Mouse (Mus musculus): ENCODE data around the gene Phactr2.

Gene Phactr2

DNA sequence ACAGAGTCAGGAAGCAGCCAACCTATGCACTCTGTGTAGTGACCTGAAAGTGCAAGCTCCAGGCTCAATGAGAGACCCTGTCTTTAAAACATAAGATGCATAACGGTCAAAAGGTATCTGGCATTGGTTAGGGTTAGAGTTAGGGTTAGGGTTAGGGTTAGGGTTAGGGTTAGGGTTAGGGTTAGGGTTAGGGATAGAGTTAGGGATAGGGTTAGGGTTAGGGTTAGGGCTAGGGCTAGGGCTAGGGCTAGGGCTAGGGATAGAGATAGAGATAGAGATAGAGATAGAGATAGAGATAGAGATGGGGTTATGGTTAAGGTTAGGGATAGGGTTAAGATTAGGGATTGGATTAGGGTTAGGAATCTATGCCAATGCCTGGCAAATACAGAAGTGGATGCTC is 72.2 kb downstream of the Phactr2 start:
- intact Hi-C loops (cut with DNase I) = no loop called here

DNA sequence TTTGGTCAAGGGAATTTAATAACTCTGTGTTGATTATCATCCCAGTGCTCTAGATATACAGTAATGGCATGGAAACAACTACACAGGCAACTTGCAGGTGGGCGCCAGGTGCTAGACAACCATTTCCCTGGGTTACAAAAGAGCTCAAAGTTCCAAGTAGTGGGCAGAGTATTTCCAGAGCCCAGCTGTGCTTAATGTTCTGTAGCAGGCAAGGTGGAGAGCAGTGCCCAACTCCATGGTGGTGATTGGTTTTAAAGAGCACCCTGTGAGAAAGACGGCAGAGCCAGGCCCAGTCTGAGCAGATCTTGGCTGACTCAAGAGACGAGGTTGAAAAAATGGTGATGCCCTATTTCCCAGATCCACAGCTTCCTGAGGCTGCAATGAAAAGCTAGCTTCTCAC is 78.5 kb downstream of the Phactr2 start:
- intact Hi-C loops (cut with DNase I) = no loop called here

DNA sequence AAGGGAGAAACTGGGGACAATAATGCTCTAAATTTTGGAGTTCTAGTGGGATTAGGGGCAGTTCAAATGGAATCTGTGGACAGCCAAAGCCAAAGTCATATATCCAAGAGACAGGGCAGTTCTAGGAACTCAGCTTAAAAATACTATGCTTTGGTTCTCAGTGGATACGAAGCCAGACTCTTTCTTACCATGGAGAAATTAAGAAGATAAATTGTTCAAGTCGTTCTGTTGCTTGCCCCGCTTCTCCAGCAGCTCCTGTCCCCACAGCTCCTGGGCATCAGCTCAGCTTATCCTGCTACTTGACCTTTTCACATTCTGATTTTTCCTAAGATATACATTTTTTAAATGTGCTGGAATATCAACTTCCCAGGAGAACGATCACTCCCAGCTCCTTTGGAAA is 80.2 kb downstream of the Phactr2 start:
- intact Hi-C loops (cut with DNase I) = no loop called here

DNA sequence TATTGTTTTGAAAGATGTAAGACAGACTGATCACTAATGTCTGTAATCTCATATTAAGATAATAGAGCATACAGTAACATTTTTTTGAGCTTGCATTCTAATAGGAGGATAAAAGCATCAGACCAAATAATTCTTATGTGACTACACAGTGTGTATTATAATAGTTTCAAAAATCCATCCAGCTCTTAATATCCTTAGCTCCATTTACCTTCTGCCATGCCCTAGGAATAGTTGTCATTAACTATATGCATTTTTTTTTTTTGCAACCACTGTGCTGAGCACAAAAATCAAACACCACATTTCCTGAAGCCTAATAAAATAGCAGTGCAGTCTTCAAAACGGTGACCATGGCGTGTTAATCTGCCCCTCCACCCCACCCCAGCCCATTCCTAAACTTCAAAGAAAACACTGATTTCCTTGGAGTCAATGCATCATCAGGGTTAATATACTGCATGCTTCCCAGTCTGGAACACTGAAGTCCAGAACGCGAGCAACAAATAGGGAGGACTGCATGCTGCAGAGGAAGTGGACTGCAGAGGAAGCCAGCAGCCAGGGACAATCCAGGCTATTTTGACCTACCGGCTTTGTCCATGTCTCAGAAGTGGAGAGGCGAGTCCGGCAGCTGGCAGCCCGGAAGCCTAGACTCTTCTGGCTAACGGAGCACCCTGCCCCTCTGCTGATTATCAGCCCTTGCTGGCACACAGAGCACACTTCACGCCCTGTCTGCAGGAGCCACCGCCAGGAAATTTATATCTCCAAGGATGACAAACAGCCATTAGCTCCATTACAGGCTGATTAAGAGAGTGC is 85.9 kb downstream of the Phactr2 start:
- intact Hi-C loops (cut with DNase I) = no loop called here

DNA sequence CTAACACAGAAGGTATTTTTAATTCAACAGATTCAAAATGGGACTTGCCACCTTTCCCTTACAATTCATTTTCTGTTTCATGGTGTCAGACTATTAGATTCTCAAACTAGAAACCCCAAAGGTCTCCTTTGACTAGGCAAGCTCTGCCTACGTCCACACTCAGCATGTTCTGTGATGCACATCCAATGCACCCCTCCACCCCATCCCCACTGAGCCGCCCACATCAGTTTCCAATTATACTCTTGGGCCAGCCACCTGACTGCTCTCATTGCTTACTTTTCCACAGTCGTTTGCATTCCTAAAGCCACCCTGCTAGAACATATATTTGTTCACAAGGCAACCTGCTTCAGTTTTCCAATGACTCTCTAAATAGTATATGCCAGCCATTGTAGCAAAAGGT is 89.3 kb downstream of the Phactr2 start:
- intact Hi-C loops (cut with DNase I) = no loop called here

DNA sequence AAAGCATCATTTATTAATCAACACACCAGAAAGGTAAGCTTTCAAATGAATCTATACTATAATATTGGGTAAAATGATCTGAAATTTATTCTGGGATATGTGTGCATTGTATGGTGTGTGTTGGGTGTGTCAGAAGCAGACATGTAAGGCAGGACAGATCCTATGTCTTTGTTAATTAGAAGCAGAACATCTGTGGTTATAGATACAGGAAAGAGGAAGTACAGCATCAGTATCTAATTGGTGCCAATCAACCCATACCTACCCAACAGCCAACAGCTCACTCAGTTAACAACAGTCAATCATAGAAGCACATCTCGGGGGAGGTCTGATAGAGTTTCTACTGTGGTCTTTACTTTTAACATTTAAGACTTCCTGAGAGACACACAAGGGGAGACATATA is 96.3 kb downstream of the Phactr2 start:
- intact Hi-C loops (cut with DNase I) = no loop called here

DNA sequence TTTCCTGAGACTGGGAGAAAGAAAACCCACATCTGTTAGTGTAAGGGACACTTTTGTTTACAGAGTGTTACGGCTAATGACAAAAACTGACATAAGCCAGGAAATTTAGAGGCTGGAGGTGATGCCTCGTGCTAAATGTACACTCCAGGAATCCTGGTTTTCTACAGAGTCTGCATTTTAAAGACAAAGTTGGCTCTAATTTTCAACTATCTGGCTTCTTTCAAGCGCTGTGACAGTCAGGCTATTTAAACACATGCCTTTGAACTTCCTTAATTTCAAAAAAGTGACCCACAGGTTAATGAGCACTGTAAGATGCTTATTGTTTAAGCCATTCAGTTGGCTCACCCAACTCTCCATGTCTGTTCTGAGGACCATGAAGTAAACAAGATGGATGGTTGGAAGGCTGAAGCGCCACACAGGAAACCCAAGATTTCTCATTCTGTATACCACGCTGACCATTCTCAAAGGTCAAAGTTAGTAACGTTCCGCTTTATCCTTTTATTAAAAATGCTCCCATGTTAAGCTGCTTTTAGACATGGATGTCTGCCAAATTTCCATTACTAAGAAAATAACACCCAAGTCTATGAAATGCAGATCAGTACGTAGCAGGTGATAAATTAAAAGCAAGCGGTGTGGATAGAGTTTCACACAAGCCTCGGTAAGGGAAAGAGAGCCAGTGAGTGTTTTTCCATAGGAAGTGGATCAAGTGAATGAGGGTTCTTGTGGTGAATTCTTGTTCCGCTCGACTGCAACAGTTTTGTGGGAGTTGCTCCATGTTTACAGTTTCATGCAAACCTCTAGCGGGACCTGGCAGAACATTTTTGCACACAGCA is 97.6 kb downstream of the Phactr2 start:
- intact Hi-C loops (cut with DNase I) = no loop called here

DNA sequence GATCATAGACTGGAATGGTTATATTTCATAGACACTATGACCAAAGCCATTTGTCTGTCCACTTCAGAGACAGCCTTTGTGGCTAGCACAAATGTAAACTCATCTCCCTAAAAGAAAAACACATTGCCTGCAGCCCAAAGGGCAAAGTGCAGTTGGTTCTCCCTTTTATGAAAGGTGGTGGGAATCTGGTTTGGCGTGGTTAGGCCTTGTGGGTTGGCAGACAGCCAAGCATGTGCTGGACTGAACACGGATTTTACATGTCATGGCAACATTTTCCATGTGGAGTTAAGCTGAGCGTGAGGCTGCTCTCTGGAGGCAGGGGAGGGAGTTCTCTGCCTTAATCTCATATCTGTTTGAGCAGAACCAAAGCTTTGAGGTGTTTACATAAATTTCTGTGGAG is 98.4 kb downstream of the Phactr2 start:
- intact Hi-C loops (cut with DNase I) = no loop called here

DNA sequence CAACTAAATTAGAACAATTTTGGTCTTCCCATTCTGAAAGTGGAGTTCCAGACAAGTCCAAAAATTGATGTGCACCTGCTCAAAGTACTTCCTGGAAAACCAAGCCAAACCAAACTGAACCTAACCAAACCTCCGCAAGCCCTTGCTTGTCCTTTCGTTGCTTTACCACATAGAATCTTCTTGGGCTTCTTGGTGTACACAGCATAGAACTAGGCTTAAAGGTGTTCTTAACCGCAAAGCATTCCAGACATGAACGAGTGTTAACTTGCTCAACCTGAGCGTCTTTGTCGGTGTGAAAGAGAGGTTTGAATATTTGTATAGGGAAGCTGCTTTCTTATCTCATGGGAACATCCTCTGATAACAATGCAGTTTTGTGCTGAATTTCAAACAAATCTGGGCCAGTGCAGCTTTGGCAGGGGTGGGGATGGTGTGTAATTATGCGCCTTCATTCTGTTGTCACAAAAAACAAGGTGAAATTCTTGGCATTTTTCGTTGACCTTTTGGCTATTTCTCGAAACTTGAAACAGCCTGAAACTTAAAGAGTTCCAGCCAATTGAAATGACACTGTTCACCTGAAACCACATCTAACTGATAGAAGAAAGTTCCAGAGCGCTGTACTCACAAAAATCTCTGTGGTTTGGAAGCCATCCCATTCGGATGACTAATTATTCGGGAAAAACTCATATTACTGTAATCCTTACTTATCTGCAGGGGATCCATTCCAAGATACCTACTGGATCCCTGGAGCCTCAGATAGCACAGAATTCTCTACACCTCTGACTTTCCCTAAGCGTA is 104.4 kb downstream of the Phactr2 start:
- intact Hi-C loops (cut with DNase I) = no loop called here

DNA sequence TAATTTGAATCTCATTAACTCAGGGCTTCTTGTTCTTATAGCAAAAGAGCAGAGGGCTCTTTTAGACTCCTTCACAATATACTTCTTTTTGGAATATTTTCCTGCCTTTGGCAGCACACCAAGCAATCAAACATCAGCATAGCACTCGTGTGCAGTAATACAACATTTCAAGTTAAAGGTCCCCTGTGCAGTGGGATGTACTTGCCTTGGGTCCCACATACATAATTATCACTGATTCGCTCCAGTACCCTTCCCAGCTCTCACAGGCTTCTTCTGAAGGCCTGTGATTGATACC is 110.0 kb downstream of the Phactr2 start:
- intact Hi-C loops (cut with DNase I) = no loop called here

DNA sequence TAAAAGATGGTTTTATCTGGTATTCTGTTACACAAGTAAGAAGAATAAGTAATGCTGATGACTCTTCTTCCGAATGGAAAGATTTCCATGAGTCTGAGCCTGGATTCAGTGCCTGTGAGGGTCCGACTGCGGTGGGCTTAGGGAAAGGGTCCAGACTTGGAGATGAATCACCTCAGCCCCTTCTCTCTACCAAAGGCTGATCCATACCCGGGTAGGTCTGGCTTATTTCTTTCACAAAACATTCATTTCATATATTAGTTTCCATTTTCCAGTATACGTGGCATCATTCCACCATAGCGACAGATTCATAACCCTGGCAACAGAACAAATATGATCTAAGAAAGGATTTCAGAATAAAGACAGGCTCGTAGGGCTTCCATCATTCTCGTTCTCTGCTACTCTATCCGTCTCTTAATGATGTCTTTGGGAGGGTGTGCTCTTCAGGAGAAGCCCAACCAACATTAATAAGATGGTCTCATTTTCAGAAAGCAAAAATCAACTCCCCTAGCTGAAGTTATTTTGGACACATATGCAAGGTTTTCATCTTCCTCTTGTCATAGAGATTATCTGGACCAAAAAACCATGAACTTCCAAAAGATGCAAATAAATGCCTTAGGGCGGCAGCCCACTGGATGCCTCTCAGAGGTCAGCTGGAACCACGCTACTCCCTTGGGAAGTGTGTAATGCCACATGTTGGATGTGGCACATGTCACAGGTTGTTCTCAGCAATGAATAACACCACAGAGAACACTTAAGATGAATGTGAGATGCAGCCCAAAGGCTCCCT is 110.5 kb downstream of the Phactr2 start:
- intact Hi-C loops (cut with DNase I) = no loop called here

DNA sequence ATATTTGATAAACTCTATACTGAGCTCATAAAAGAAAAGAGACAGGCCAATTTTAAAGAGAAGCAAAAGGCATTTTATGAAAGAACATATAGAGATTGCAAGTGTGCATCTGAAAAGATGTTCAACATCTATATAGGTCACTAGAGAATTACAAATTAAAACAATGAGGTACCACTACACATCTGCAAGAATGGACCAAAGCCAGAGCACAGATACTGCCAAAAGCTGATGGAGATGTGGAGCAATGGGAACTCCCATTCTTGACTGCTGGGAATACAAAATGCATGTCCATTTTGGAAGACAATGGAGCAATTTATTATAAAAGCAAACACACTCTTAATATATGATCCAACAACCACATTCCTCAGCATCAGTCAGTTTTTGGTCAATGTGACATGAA is 113.3 kb downstream of the Phactr2 start:
- intact Hi-C loops (cut with DNase I) = no loop called here

DNA sequence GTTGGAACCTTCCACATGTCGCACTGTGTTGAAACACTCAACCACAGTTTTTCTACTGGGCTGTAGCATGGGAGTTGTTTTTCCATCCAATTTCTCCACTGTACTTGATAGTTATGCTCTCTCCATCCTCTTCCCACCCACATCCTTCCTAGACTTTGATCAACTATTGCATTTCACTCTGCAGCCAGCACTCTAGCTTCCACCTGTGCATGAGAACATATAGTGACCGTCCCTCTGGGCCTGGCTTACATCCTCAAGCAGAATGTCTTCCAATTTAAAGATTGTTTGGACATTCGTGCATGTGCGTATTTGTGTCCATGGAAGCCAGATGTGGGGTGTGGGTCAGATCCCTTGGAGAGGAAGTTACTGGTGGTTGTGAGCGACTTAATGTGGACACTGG is 114.4 kb downstream of the Phactr2 start:
- intact Hi-C loops (cut with DNase I) = no loop called here

DNA sequence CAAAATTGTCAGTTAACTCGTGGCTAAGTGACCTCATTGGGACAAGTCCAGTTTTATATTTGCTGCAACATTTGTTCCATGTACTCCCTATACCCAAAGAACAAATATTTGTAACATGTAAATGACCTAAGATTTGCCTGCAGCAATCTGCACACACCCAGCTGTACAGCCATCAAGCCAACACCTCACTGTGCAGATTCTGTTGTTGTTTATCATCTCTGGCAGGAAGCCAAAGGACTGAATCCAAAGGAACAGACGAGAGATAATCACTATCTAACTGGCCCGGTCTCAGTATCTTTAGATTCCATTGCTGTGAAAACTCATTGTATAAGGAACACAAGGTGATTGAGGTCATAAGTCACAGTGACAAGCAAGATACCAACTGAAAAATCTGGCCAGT is 115.5 kb downstream of the Phactr2 start:
- intact Hi-C loops (cut with DNase I) = no loop called here

DNA sequence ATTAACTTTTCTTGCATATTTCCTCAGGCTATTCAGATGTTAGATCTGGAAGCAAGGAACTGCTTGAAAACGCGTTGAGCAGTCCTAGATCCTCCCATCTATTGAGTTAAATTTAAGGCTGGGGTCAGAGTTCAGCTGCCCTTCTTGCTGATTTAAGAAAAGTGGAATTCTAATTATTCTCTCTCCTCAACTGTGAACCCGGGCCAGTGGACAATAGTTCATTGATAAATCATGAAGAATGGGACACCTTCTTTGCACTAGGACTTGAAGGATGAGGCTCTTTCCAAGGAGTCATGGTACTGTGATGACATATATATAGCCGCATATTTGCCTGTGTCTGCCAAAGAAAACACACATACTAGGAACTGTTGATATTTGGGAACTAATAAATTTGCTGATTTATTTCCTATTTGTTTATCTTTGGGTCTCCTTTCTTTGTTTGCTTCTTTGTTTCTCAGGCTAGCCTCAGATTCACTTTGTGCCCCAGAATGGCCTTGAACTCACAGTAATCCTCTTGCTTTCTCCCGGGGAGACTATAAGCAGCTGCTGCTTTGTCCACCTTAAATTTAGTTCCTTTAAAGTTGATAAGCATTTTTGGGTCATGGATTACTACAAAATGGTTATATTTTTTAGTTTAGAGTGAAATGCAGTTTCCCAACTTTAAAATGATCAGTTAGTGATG is 127.5 kb downstream of the Phactr2 start:
- intact Hi-C loops (cut with DNase I) = no loop called here

DNA sequence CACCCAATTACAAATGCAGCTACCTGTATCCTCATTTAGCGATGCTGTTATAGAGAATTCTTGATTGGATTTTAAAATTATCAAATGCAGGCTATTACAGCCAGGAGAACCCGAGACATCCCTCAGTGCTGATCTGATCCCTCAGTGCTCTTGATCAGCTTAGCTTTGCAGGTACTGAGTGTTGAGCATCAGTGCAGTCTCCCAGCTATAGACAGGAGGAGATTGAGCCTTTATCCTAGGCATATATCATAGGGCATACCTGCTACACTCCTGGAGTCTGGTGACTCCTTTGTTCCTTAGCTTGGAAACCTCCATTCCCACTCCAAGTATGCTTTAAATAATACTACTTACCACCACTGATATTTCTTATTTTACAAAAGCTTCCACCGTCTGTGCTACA is 133.6 kb downstream of the Phactr2 start:
- intact Hi-C loops (cut with DNase I) = no loop called here

DNA sequence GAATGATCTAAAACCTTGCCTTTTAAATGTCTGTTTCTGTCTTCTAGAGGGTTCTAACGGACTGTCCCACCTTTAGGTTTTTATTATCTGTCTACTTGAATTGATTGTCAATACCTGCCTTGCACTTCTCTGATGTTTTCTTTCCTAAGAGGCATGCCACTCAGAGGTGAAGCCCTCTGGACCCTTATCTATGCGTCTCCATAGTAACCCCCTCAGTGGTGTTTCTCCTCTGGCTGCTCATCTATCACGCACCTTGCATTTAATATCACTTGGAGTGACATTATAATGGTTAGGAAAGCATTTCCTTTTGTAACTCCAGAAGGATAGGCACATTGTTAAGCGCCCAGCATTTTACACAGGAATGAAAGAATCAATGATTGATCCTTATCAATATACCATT is 137.2 kb downstream of the Phactr2 start:
- intact Hi-C loops (cut with DNase I) = no loop called here

DNA sequence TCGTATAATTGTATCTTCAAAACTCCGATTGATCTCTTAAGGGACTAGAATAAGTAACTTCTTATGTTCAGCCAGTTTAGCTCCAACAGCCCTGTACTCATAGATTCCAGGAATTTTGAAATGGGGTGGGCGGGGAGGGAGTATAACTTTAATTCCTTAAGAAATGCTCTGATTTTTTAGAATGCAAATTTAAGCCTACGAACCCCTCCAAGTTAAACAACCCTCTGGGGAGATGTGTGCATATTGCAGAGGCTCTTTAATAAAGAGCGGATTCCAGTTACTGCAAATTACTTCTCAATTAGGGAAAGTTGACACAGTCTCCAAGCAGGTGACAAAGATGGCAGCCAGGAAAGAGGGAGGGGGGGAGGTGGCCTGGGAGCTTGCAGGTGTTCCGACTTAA is 138.4 kb downstream of the Phactr2 start:
- intact Hi-C loops (cut with DNase I) = no loop called here

DNA sequence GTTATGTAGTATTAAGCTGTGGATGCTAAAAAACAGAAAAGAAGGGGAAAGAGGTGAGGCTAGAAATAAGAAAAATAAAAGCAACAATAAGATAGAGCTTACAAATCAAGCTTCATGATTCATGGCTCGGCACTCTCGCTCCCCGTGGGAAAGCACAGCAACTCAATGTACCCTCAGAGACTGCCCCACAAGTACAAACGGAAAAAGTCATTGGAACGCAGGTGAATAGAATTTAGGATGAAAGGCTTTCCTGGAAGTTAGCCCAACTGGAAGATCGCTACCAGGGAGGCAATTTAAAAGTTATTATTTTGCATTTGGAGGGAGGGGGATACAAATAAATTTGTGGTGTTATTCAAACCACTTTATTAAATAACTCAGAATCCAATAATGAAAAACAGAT is 138.9 kb downstream of the Phactr2 start:
- intact Hi-C loops (cut with DNase I) = no loop called here

DNA sequence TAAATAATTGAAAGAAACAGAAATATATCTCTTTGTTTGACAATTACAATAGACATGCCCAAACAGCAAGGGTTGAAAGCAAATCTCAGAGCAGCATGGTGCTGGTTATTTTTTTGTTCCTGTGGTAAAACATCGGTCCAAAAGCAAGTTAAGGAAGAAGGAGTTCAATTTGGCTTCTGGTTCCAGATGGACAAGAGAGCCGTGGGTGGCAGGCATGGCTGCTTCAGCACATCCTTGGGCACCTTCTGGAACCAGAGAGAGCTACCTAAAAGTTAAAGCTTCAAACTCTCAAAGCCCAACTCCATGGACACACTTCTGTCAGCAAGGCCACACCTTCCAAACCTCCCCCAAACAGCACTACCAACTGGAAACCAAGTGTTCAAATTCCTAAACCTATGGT is 140.4 kb downstream of the Phactr2 start:
- intact Hi-C loops (cut with DNase I) = no loop called here

DNA sequence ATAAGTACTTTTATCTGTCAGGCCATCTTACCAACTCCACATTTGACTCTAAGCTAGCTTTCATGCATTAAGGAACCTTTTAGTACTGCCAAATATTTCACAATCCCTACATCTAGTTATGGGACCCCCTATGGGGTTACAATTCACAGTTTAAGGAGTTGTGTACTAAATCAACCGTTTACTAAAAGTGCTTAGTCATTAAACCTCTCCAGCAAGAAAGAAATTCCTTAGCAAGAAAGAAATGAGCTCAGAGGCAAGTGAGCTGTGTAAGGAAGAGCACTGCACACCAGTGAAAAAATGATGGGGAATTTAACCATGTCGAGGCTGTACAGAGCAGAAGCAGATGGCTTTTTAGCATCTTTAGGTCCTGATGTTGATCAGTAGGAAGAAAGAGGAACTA is 141.2 kb downstream of the Phactr2 start:
- intact Hi-C loops (cut with DNase I) = no loop called here
